Comparison of ENCODE assay signal across 7 mouse cellular contexts in the genomic region with DNA sequence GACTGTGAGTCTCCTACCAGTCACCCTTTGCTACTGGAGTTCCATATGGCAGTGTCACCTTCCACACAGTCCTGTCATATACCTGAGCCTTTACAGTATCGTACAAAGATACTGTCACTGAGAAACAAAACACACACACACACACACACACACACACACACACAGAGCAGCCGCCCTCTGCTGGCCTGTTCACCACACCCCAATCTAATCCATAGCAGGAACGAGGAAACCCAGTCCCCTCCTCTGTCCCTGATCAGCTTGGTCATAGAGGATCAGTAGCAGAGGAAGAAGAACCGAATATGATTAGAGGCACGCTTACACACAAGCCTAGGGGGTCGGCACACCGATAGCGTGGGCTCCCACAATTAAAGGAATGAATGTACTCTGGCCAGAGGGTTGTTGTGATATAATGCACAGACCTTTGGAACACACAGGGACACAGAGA. TPM values are rescaled to one million over a fixed set of nuclear protein-coding genes. Genes with fewer than 3 reads are reported as not detected.
DNase-seq lines count a peak whose midpoint lies in the region; ATAC-seq and TF ChIP-seq lines count a peak whose summit lies in the region.

No protein-coding gene starts in this region.

- H3K27ac ChIP-seq in midbrain, embryonic 10.5 days (replicated peaks) = no peak overlapping the region
- no peak overlapping the region for H3K27ac ChIP-seq in midbrain, embryonic 11.5 days (ENCODE audit: low read depth, low read length)
- H3K27ac ChIP-seq in forebrain, embryonic 13.5 days = no peak overlapping the region; the same call in 1 of the 2 replicates
- no peak overlapping the region for H3K27ac ChIP-seq in limb, embryonic 14.5 days (replicated peaks; ENCODE audit: low read depth, low read length)

- no peak overlapping the region for H3K4me2 ChIP-seq in midbrain, embryonic 11.5 days
- peak overlapping the region; percentile 73 for H3K4me2 ChIP-seq in forebrain, embryonic 13.5 days
- H3K4me2 ChIP-seq in limb, embryonic 14.5 days (replicated peaks; ENCODE audit: low read depth, low read length, severe bottlenecking) = peak overlapping the region; percentile 92

- no peak for ATAC-seq in midbrain, embryonic 11.5 days (ENCODE audit: low FRiP score)
- no peak for ATAC-seq in forebrain, embryonic 13.5 days
- ATAC-seq in limb, embryonic 14.5 days (ENCODE audit: low FRiP score, low read depth) = no peak
- ATAC-seq in inflammation-experienced regulatory T-cells, adult 6 months = no peak

- H3K4me3 ChIP-seq in midbrain, embryonic 10.5 days = peak overlapping the region; percentile 69
- no peak overlapping the region for H3K4me3 ChIP-seq in midbrain, embryonic 11.5 days (ENCODE audit: low read depth, low read length)
- peak overlapping the region; percentile 65 for H3K4me3 ChIP-seq in forebrain, embryonic 13.5 days
- peak overlapping the region; percentile 88 for H3K4me3 ChIP-seq in limb, embryonic 14.5 days (replicated peaks; ENCODE audit: low read length)

- peaks cover 49% of the 10 kb centered on the region for H3K27me3 ChIP-seq in midbrain, embryonic 10.5 days (ENCODE audit: low read depth, poor library complexity, severe bottlenecking)
- peaks cover 9% of the 10 kb centered on the region for H3K27me3 ChIP-seq in midbrain, embryonic 11.5 days (ENCODE audit: control insufficient read depth, insufficient read depth, low read length)
- peaks cover 10% of the 10 kb centered on the region; the same call in 1 of the 2 replicates for H3K27me3 ChIP-seq in forebrain, embryonic 13.5 days
- no peaks in the 10 kb centered on the region for H3K27me3 ChIP-seq in limb, embryonic 14.5 days (ENCODE audit: control insufficient read depth, insufficient read depth, low read length)
- no peaks in the 10 kb centered on the region for H3K27me3 ChIP-seq in splenic B cell, adult 2 months (ENCODE audit: control insufficient read depth, insufficient read depth, low read length, poor library complexity, severe bottlenecking)

- no peak for TF ChIP-seq POLR2A in limb, embryonic 14.5 days (IDR thresholded peaks at IDR 0.05; ENCODE audit: borderline replicate concordance, extremely low read depth, insufficient read depth, insufficient read length)

- no peak for DNase-seq in midbrain, embryonic 10.5 days (ENCODE audit: low spot score)
- DNase-seq in midbrain, embryonic 11.5 days (ENCODE audit: low spot score, missing footprints) = no peak
- DNase-seq in limb, embryonic 14.5 days (ENCODE audit: low spot score) = no peak
- DNase-seq in splenic B cell, adult 2 months (ENCODE audit: low read depth, low spot score) = peak; percentile 48
- DNase-seq in spleen, postnatal 36 days (ENCODE audit: low spot score in 2 of 2) = no peak

- WGBS in midbrain, embryonic 10.5 days = 66% methylated on average over 8 of the region's 8 CpGs
- 69% methylated on average over 8 of the region's 8 CpGs for WGBS in midbrain, embryonic 11.5 days
- WGBS in forebrain, embryonic 13.5 days = 59% methylated on average over 8 of the region's 8 CpGs
- 55% methylated on average over 8 of the region's 8 CpGs for WGBS in limb, embryonic 14.5 days

- no peaks in the 10 kb centered on the region for H3K36me3 ChIP-seq in midbrain, embryonic 10.5 days
- H3K36me3 ChIP-seq in midbrain, embryonic 11.5 days (ENCODE audit: control insufficient read depth, insufficient read depth, low read length) = no peaks in the 10 kb centered on the region
- H3K36me3 ChIP-seq in forebrain, embryonic 13.5 days (ENCODE audit: poor library complexity, severe bottlenecking) = no peaks in the 10 kb centered on the region
- H3K36me3 ChIP-seq in limb, embryonic 14.5 days (ENCODE audit: control insufficient read depth, insufficient read depth, low read length) = no peaks in the 10 kb centered on the region
- H3K36me3 ChIP-seq in splenic B cell, adult 2 months (ENCODE audit: control insufficient read depth, insufficient read depth, low read length, poor library complexity, severe bottlenecking) = no peaks in the 10 kb centered on the region; the same call in 1 of the 2 replicates

- no peaks in the 10 kb centered on the region for H3K9me3 ChIP-seq in midbrain, embryonic 10.5 days (replicated peaks)
- H3K9me3 ChIP-seq in midbrain, embryonic 11.5 days (ENCODE audit: control insufficient read depth, low read length) = no peaks in the 10 kb centered on the region
- no peaks in the 10 kb centered on the region for H3K9me3 ChIP-seq in forebrain, embryonic 13.5 days (replicated peaks)
- no peaks in the 10 kb centered on the region for H3K9me3 ChIP-seq in limb, embryonic 14.5 days (ENCODE audit: control insufficient read depth, low read length)

- peaks cover 32% of the 10 kb centered on the region for H3K4me1 ChIP-seq in midbrain, embryonic 10.5 days
- peaks cover 18% of the 10 kb centered on the region for H3K4me1 ChIP-seq in midbrain, embryonic 11.5 days (ENCODE audit: control insufficient read depth, insufficient read depth, low read length)
- peaks cover 24% of the 10 kb centered on the region for H3K4me1 ChIP-seq in forebrain, embryonic 13.5 days
- peaks cover 18% of the 10 kb centered on the region for H3K4me1 ChIP-seq in limb, embryonic 14.5 days (ENCODE audit: control insufficient read depth, insufficient read depth, low read length)

- H3K9ac ChIP-seq in midbrain, embryonic 11.5 days (ENCODE audit: low read length) = no peak overlapping the region
- no peak overlapping the region for H3K9ac ChIP-seq in forebrain, embryonic 13.5 days
- H3K9ac ChIP-seq in limb, embryonic 14.5 days (ENCODE audit: low read depth, low read length, severe bottlenecking) = 0 out of 2 replicates have a peak overlapping the region, but pooled peaks have one; percentile 0

RNA-seq across cellular contexts. Expression of gene Prkcd, which starts 1.7 kb away (rescaled TPM):
- polyA plus RNA-seq in midbrain, embryonic 10.5 days (2016; fragmentation: Nextera tagmentation; extraction: Ambion mirVana) = 20.8 and 23.2 TPM in 2 replicates
- polyA plus RNA-seq in midbrain, embryonic 11.5 days (2014; fragmentation: Nextera tagmentation; extraction: Ambion mirVana) = 17.6 and 20.1 TPM in 2 replicates
- polyA plus RNA-seq in forebrain, embryonic 13.5 days (2015; fragmentation: Nextera tagmentation; extraction: Ambion mirVana) = 21.4 and 21.9 TPM in 2 replicates
- 105 and 112 TPM in 2 replicates for polyA plus RNA-seq in limb, embryonic 14.5 days (2012; rRNA removed)
- polyA plus RNA-seq in limb, embryonic 14.5 days (2014; fragmentation: Nextera tagmentation; extraction: Ambion mirVana) = 46.1 and 55.6 TPM in 2 replicates
- polyA plus RNA-seq in inflammation-experienced regulatory T-cells, adult 6 months (2017; shearing (Covaris generic)) = 10 to 100 TPM; 23.4 to 30.9 (median 28.3) TPM

RNA-seq across cellular contexts. Expression of gene Rft1, which starts 29.9 kb away (rescaled TPM):
- 14.8 and 15.3 TPM in 2 replicates for polyA plus RNA-seq in midbrain, embryonic 10.5 days (2016; fragmentation: Nextera tagmentation; extraction: Ambion mirVana)
- 11.0 and 12.3 TPM in 2 replicates for polyA plus RNA-seq in midbrain, embryonic 11.5 days (2014; fragmentation: Nextera tagmentation; extraction: Ambion mirVana)
- 8.8 and 9.3 TPM in 2 replicates for polyA plus RNA-seq in forebrain, embryonic 13.5 days (2015; fragmentation: Nextera tagmentation; extraction: Ambion mirVana)
- polyA plus RNA-seq in limb, embryonic 14.5 days (2012; rRNA removed) = 21.3 and 26.6 TPM in 2 replicates
- polyA plus RNA-seq in limb, embryonic 14.5 days (2014; fragmentation: Nextera tagmentation; extraction: Ambion mirVana) = 14.3 and 15.4 TPM in 2 replicates
- 10 to 100 TPM; 10.9 to 17.1 (median 15.5) TPM for polyA plus RNA-seq in inflammation-experienced regulatory T-cells, adult 6 months (2017; shearing (Covaris generic))
